Mouse (Mus musculus) liver, embryonic 11.5 days (tissue): ENCODE measurements around the gene Tec. TPM values are rescaled to one million over a fixed set of nuclear protein-coding genes. Genes with fewer than 3 reads are reported as not detected.

ENCODE experiments used
- ATAC-seq: fragments of 200-750 bp; cut with Nextera tagmentation; replicated peaks from 2 replicates; pipeline ENCODE4 v1.8.0; 2017; ENCODE audit warnings: moderate number of reproducible peaks, mild to moderate bottlenecking, moderate TSS enrichment, moderate library complexity; ENCODE audit not compliant: low FRiP score
- DNase-seq: peaks from one replicate; pipeline ENCODE4 v3.0.0-alpha.2; 2017; ENCODE audit warnings: low spot score
- H3K27ac ChIP-seq: fragments of 300-500 bp; sonication (generic); 2 replicates; pipeline ENCODE4 v1.5.1; 2014; ENCODE audit warnings: mild to moderate bottlenecking, low read depth, low read length, control low read depth
- H3K27me3 ChIP-seq: fragments of 300-500 bp; sonication (generic); replicated peaks from 2 replicates; pipeline ENCODE4 v1.6.1; 2014; ENCODE audit warnings: low read length, mixed read lengths; ENCODE audit not compliant: control insufficient read depth, insufficient read depth
- H3K36me3 ChIP-seq: fragments of 300-500 bp; sonication (generic); 2 replicates; pipeline ENCODE4 v1.6.1; 2014; ENCODE audit warnings: mild to moderate bottlenecking, low read length, moderate library complexity, mixed read lengths; ENCODE audit not compliant: control insufficient read depth, insufficient read depth
- H3K4me1 ChIP-seq: fragments of 300-500 bp; sonication (generic); replicated peaks from 2 replicates; pipeline ENCODE4 v1.6.1; 2014; ENCODE audit warnings: low read length, mixed read lengths; ENCODE audit not compliant: control insufficient read depth, insufficient read depth
- H3K4me2 ChIP-seq: fragments of 300-500 bp; sonication (generic); 2 replicates; pipeline ENCODE4 v1.6.1; 2014; ENCODE audit warnings: mild to moderate bottlenecking, control low read depth, moderate library complexity
- H3K4me3 ChIP-seq: fragments of 300-500 bp; sonication (generic); 2 replicates; pipeline ENCODE4 v1.5.1; 2014; ENCODE audit warnings: low read depth, low read length, control low read depth
- H3K9ac ChIP-seq: fragments of 300-500 bp; sonication (generic); 2 replicates; pipeline ENCODE4 v1.6.1; 2014; ENCODE audit warnings: low read depth, low read length, control low read depth
- H3K9me3 ChIP-seq: fragments of 300-500 bp; sonication (generic); 2 replicates; pipeline ENCODE4 v1.6.1; 2016; ENCODE audit warnings: low read length, inconsistent platforms, mixed read lengths; ENCODE audit not compliant: control insufficient read depth
- WGBS: fragments of 180-500 bp; shearing (Covaris S2); extraction: QIAGEN DNeasy Blood & Tissue Kit; methylation state at CpG from one replicate; pipeline ENCODE4 v1.1.7; 2014; 5-methylcytosine and 5-hydroxymethylcytosine counted together
- polyA plus RNA-seq: library from polyadenylated mRNA; unstranded; fragments of >200 nt; fragmentation: Nextera tagmentation; extraction: Ambion mirVana; gene quantifications from 2 replicates; pipeline ENCODE4 v1.2.1, GENCODE M21; 2014

Gene Tec
- polyA plus RNA-seq, 1 experiment from 2014 or later, result 7.9 TPM

- ATAC-seq, result no peak
Measured at GRCm38 (mm10) chr5:72783123-72783522, 85.2 kb downstream of the Tec start.

GRCm38 (mm10) chr5:72781776-72782175 lies 86.5 kb downstream of the Tec start:
- no peak overlapping the region for H3K4me3 ChIP-seq
- no peaks in the 10 kb centered on the region for H3K9me3 ChIP-seq
- no peak overlapping the region for H3K27ac ChIP-seq
- 81% methylated on average over 11 of the region's 11 CpGs for WGBS
- ATAC-seq (no peak), DNase-seq (no peak)
- H3K9ac ChIP-seq, result no peak overlapping the region
- H3K4me2 ChIP-seq, result no peak overlapping the region
- no peaks in the 10 kb centered on the region for H3K27me3 ChIP-seq
- H3K36me3 ChIP-seq, result no peaks in the 10 kb centered on the region
- no peaks in the 10 kb centered on the region for H3K4me1 ChIP-seq

More at GRCm38 (mm10) chr5:72783123-72783522, 85.2 kb downstream of the Tec start:
- Histone ChIP-seq H3K27ac (no peak overlapping the region), H3K4me3 (no peak overlapping the region), H3K9me3 (no peaks in the 10 kb centered on the region), H3K4me1 (no peaks in the 10 kb centered on the region), H3K27me3 (no peaks in the 10 kb centered on the region), H3K4me2 (no peak overlapping the region), H3K36me3 (no peaks in the 10 kb centered on the region), H3K9ac (no peak overlapping the region)
- WGBS, result 86% methylated on average over 7 of the region's 7 CpGs
- no peak for DNase-seq

GRCm38 (mm10) chr5:72776595-72776994 lies 91.7 kb downstream of the Tec start:
- H3K27me3 ChIP-seq, result no peaks in the 10 kb centered on the region
- ATAC-seq, result no peak
- H3K27ac ChIP-seq, result no peak overlapping the region
- no peaks in the 10 kb centered on the region for H3K9me3 ChIP-seq
- H3K4me1 ChIP-seq, result no peaks in the 10 kb centered on the region
- H3K4me3 ChIP-seq, result no peak overlapping the region
- no peak for DNase-seq
- H3K4me2 ChIP-seq, result no peak overlapping the region
- H3K9ac ChIP-seq, result no peak overlapping the region
- no peaks in the 10 kb centered on the region for H3K36me3 ChIP-seq
- WGBS, result 92% methylated on average over 2 of the region's 2 CpGs

DNA sequence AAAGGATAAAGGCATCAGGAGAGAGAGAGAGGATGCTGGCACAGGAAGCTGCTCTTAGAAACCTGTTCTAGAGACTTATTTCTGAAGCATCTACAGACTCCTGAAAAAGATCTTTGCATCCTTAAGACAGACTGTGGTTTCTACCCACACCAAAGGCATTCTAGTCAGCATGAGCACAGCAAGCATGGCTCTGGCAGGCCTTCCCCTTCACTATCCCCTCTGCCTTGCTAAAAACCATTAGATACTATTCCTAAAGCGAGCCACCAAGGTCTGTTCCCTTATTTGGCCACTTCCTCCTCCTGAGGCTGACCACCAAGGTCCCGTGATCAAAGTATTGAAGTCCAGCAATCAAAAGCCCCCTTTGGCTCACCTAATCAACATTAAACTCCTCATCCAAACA lies 92.2 kb downstream of the Tec start:
- H3K4me3 ChIP-seq, result no peak overlapping the region
- 65% methylated on average over 2 of the region's 2 CpGs for WGBS
- no peak overlapping the region for H3K27ac ChIP-seq
- H3K36me3 ChIP-seq, result no peaks in the 10 kb centered on the region
- ATAC-seq (no peak), DNase-seq (no peak)
- no peaks in the 10 kb centered on the region for H3K9me3 ChIP-seq
- no peak overlapping the region for H3K9ac ChIP-seq
- H3K4me2 ChIP-seq, result no peak overlapping the region
- H3K27me3 ChIP-seq, result no peaks in the 10 kb centered on the region
- no peaks in the 10 kb centered on the region for H3K4me1 ChIP-seq

DNA sequence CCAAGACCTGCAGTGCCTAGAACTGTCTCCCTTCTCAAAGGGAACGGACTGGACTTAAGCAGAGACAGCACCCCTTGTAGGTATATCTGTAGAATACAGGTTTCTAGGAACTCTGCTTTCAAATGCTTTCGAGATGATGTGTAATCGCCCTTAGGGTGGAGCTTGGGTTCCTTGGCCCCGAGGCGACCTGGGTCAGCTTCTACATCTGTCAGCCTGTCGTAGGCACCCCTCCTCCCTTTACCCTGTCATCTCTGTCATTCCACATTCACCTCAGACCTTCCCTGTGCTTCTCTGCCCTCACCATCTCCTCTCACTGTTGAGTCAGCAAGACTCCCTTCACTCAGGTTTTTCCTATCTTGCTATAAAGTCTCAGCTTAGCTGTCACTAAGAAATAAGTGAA lies 98.4 kb downstream of the Tec start:
- DNase-seq, result no peak
- Histone ChIP-seq H3K36me3 (no peaks in the 10 kb centered on the region), H3K4me1 (no peaks in the 10 kb centered on the region), H3K9me3 (no peaks in the 10 kb centered on the region), H3K9ac (no peak overlapping the region), H3K4me3 (no peak overlapping the region), H3K27ac (no peak overlapping the region), H3K27me3 (no peaks in the 10 kb centered on the region), H3K4me2 (no peak overlapping the region)
- WGBS, result 71% methylated on average over 6 of the region's 6 CpGs
- no peak for ATAC-seq

- 70% methylated on average over 5 of the region's 5 CpGs for WGBS
- Histone ChIP-seq H3K9ac (no peak overlapping the region), H3K9me3 (no peaks in the 10 kb centered on the region), H3K27ac (no peak overlapping the region), H3K4me3 (no peak overlapping the region), H3K4me1 (no peaks in the 10 kb centered on the region; the same call in 1 of the 2 replicates), H3K27me3 (no peaks in the 10 kb centered on the region), H3K4me2 (no peak overlapping the region), H3K36me3 (no peaks in the 10 kb centered on the region)
- DNase-seq (no peak), ATAC-seq (no peak)
Measured at GRCm38 (mm10) chr5:72763546-72763945, 104.7 kb downstream of the Tec start.

DNA sequence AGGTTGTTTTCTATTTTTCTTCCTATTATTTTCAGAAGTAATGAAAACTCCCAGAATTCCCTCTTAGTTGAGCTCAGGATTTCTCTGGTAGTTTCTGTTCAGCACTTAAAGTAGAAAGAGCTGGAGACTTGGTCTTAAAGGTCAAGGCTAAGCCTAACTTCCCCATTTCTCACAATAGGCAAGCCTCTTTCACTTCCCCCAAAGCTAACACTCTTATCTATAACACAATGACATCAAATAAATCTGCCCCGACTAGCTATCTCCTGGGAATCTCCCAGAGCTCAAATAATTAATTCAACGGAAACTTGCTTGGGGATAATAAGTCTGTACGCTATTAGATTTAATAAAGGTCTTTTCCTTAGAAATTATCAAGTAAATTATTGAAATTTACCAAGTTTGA lies 105.3 kb downstream of the Tec start:
- Histone ChIP-seq H3K4me1 (no peaks in the 10 kb centered on the region; the same call in 1 of the 2 replicates), H3K27ac (no peak overlapping the region), H3K4me3 (no peak overlapping the region), H3K9me3 (no peaks in the 10 kb centered on the region), H3K9ac (no peak overlapping the region), H3K27me3 (no peaks in the 10 kb centered on the region), H3K36me3 (no peaks in the 10 kb centered on the region), H3K4me2 (no peak overlapping the region)
- WGBS, result 36% methylated on average over 3 of the region's 3 CpGs
- no peak for ATAC-seq
- no peak for DNase-seq

DNA sequence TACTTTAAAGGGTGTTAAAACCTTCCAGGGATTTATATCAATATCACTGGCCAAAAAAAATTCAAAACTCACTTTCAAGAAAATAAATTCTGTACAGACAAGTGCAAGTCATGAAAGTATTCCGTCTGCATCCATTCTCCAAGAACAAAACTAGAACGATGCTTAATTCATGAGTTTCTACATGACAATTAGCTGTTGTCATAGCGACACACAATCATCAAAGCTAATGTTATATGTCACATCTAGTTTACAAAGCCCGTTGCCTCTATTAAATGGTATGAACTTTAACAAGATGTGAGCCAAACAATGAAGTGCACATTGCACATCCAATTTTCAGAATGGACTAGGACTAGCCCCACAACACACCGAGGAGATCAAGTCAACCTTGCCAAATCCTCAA lies 106.5 kb downstream of the Tec start:
- Histone ChIP-seq H3K9ac (no peak overlapping the region), H3K4me1 (no peaks in the 10 kb centered on the region; the same call in 1 of the 2 replicates), H3K27me3 (no peaks in the 10 kb centered on the region), H3K36me3 (no peaks in the 10 kb centered on the region), H3K9me3 (no peaks in the 10 kb centered on the region), H3K4me2 (no peak overlapping the region), H3K4me3 (no peak overlapping the region), H3K27ac (no peak overlapping the region)
- WGBS, result 86% methylated on average over 5 of the region's 5 CpGs
- ATAC-seq (no peak), DNase-seq (no peak)

DNA sequence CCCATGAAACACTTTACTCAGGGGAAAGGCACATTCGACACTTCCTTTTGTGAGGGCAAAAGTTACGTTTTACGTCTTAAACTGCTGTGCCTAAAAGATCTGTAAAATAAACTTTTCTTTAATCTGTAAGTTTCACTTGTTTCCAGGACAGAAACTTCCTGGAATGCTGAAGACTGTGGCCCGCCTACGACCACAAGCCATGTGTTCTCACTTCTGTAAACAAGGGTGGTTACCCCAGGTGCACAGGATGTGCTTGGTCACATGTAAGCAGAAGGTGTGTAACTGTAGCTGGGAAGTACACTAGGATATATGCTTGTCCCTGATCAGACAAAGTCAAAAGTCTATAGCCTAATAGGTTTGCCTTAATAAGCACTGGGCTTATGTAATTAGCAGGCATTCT lies 107.0 kb downstream of the Tec start:
- Histone ChIP-seq H3K4me1 (no peaks in the 10 kb centered on the region; the same call in 1 of the 2 replicates), H3K9me3 (no peaks in the 10 kb centered on the region), H3K27me3 (no peaks in the 10 kb centered on the region), H3K4me3 (no peak overlapping the region), H3K4me2 (no peak overlapping the region), H3K27ac (no peak overlapping the region), H3K9ac (no peak overlapping the region), H3K36me3 (no peaks in the 10 kb centered on the region)
- no peak for DNase-seq
- 76% methylated on average over 5 of the region's 5 CpGs for WGBS
- ATAC-seq, result no peak
